Mouse (Mus musculus): ENCODE measurements around the gene Cap2.

DNA sequence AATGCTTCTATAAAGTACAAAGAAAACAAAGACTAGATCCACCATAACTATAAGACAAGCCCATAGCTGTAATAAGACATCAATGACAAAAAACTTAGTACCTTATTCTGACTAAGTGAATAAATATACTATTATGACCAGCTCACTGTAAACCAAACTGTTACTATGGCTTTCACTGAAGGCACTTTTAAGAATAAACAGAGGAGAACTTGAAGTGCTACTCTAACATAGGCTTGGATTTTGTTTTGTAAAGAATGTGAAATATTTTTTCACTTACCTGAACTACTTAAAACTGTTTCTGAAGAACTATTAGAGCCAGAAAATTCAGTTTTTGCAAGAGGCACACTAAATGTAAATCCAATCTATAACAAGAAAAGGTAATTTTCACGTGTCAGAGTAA, 197.7 kb downstream of the Cap2 start:
- TF ChIP-seq CTCF (IDR thresholded peaks at IDR 0.05) (no peak), POLR2A (IDR thresholded peaks at IDR 0.05; ENCODE audit: insufficient read depth, low read depth, low read length) (no peak)

Data from heart, adult 2 months (tissue).